Mouse (Mus musculus) limb, embryonic 10.5 days (tissue): Measurements from ENCODE around the gene Fau. TPM values are rescaled to one million over a fixed set of nuclear protein-coding genes. Genes with fewer than 3 reads are reported as not detected.

Experiments
- DNase-seq: peaks from one replicate; pipeline ENCODE4 v3.0.0-alpha.2; 2017; ENCODE audit warnings: low spot score
- H3K27ac ChIP-seq: fragments of 300-500 bp; sonication (generic); 2 replicates; pipeline ENCODE4 v1.5.1; 2016; ENCODE audit warnings: mild to moderate bottlenecking
- H3K27me3 ChIP-seq: fragments of 300-500 bp; sonication (generic); 2 replicates; pipeline ENCODE4 v1.6.1; 2016; ENCODE audit warnings: low read depth, mild to moderate bottlenecking; ENCODE audit not compliant: poor library complexity, severe bottlenecking
- H3K36me3 ChIP-seq: fragments of 300-500 bp; sonication (generic); 2 replicates; pipeline ENCODE4 v1.6.1; 2016; ENCODE audit warnings: mild to moderate bottlenecking, moderate library complexity
- H3K4me1 ChIP-seq: fragments of 300-500 bp; sonication (generic); 2 replicates; pipeline ENCODE4 v1.6.1; 2016
- H3K4me3 ChIP-seq: fragments of 300-500 bp; sonication (generic); 2 replicates; pipeline ENCODE4 v1.5.1; 2016; ENCODE audit warnings: mild to moderate bottlenecking, moderate library complexity
- H3K9me3 ChIP-seq: fragments of 300-500 bp; sonication (generic); replicated peaks from 2 replicates; pipeline ENCODE4 v1.6.1; 2016; ENCODE audit warnings: mild to moderate bottlenecking
- WGBS: fragments of 180-500 bp; shearing (Covaris S2); methylation state at CpG from one replicate; pipeline ENCODE4 v1.1.7; 2016; 5-methylcytosine and 5-hydroxymethylcytosine counted together
- polyA plus RNA-seq: library from polyadenylated mRNA; unstranded; fragments of >200 nt; fragmentation: Nextera tagmentation; extraction: Ambion mirVana; gene quantifications from 2 replicates; pipeline ENCODE4 v1.2.1, GENCODE M21; 2016

Gene Fau
- polyA plus RNA-seq, 1 experiment from 2014 or later: 820 TPM

- H3K4me3 ChIP-seq: peak within 1 kb of the TSS; percentile 69
- H3K27ac ChIP-seq: peak within 1 kb of the TSS; percentile 85
- peaks cover 49% of the 10 kb centered on the region for H3K36me3 ChIP-seq
- peak; percentile 92 for DNase-seq
- WGBS: 10% methylated on average over 33 of the region's 33 CpGs
- no peaks in the 10 kb centered on the region for H3K9me3 ChIP-seq
- H3K4me1 ChIP-seq: peaks cover 32% of the 10 kb centered on the region
- H3K27me3 ChIP-seq: no peaks in the 10 kb centered on the region
Observed at GRCm38 (mm10) chr19:6067724-6068415, 10.2 kb downstream of the Fau start, which contains the start of gene Tm7sf2. Gene Tm7sf2 (minus strand): TSS chr19:6068373.

GRCm38 (mm10) chr19:6068951-6069350, 11.3 kb downstream of the Fau start:
- Histone ChIP-seq H3K9me3 (no peaks in the 10 kb centered on the region), H3K4me1 (peaks cover 28% of the 10 kb centered on the region), H3K27me3 (no peaks in the 10 kb centered on the region), H3K4me3 (peak overlapping the region; percentile 69; the same call in 1 of the 2 replicates), H3K36me3 (peaks cover 51% of the 10 kb centered on the region), H3K27ac (no peak overlapping the region)
- 86% methylated on average over 4 of the region's 4 CpGs for WGBS
- no peak for DNase-seq

GRCm38 (mm10) chr19:6069851-6070250, 12.2 kb downstream of the Fau start:
- Histone ChIP-seq H3K27me3 (no peaks in the 10 kb centered on the region), H3K36me3 (peaks cover 58% of the 10 kb centered on the region), H3K27ac (no peak overlapping the region), H3K4me3 (no peak overlapping the region), H3K9me3 (no peaks in the 10 kb centered on the region), H3K4me1 (peaks cover 28% of the 10 kb centered on the region)
- DNase-seq: no peak
- 88% methylated on average over 10 of the region's 10 CpGs for WGBS

- 88% methylated on average over 31 of the region's 31 CpGs for WGBS
- Histone ChIP-seq H3K27me3 (no peaks in the 10 kb centered on the region), H3K36me3 (peaks cover 63% of the 10 kb centered on the region), H3K4me1 (peaks cover 28% of the 10 kb centered on the region), H3K4me3 (no peak overlapping the region), H3K9me3 (no peaks in the 10 kb centered on the region), H3K27ac (no peak overlapping the region)
- DNase-seq: no peak
Observed at GRCm38 (mm10) chr19:6070571-6071250, 13.1 kb downstream of the Fau start.

GRCm38 (mm10) chr19:6071261-6071660, 13.6 kb downstream of the Fau start:
- Histone ChIP-seq H3K27me3 (no peaks in the 10 kb centered on the region), H3K4me3 (no peak overlapping the region), H3K27ac (no peak overlapping the region), H3K9me3 (no peaks in the 10 kb centered on the region), H3K36me3 (peaks cover 63% of the 10 kb centered on the region), H3K4me1 (peaks cover 28% of the 10 kb centered on the region)
- no peak for DNase-seq
- 92% methylated on average over 19 of the region's 19 CpGs for WGBS

GRCm38 (mm10) chr19:6073889-6074288, 16.2 kb downstream of the Fau start:
- H3K27ac ChIP-seq: no peak overlapping the region
- WGBS: 94% methylated on average over 5 of the region's 5 CpGs
- peaks cover 58% of the 10 kb centered on the region for H3K36me3 ChIP-seq
- peaks cover 13% of the 10 kb centered on the region for H3K4me1 ChIP-seq
- no peak for DNase-seq
- H3K4me3 ChIP-seq: no peak overlapping the region
- H3K9me3 ChIP-seq: no peaks in the 10 kb centered on the region
- H3K27me3 ChIP-seq: no peaks in the 10 kb centered on the region

GRCm38 (mm10) chr19:6076564-6077393, 19.1 kb downstream of the Fau start, which contains the start of gene Vps51:
Gene Vps51 (minus strand): TSS chr19:6077231.
- 1% methylated on average over 33 of the region's 33 CpGs for WGBS
- peaks cover 54% of the 10 kb centered on the region for H3K36me3 ChIP-seq
- no peaks in the 10 kb centered on the region for H3K9me3 ChIP-seq

GRCm38 (mm10) chr19:6079983-6080480, 22.4 kb downstream of the Fau start, which contains the start of gene Tmem262:
Gene Tmem262 (plus strand): TSS chr19:6080033.
- H3K4me3 ChIP-seq: no peak within 1 kb of the TSS
- no peaks in the 10 kb centered on the region for H3K27me3 ChIP-seq
- peaks cover 24% of the 10 kb centered on the region for H3K4me1 ChIP-seq
- no peaks in the 10 kb centered on the region for H3K9me3 ChIP-seq
- no peak within 1 kb of the TSS for H3K27ac ChIP-seq
- WGBS: 95% methylated on average over 12 of the region's 12 CpGs
- DNase-seq: no peak
- peaks cover 45% of the 10 kb centered on the region for H3K36me3 ChIP-seq

More at GRCm38 (mm10) chr19:6076564-6077393, 19.1 kb downstream of the Fau start, which contains the start of gene Vps51:
- peak; percentile 83 for DNase-seq
- peak within 1 kb of the TSS; percentile 78 for H3K4me3 ChIP-seq
- peak within 1 kb of the TSS; percentile 92 for H3K27ac ChIP-seq
- H3K27me3 ChIP-seq: no peaks in the 10 kb centered on the region
- H3K4me1 ChIP-seq: peaks cover 13% of the 10 kb centered on the region

GRCm38 (mm10) chr19:6082156-6082555, 24.5 kb downstream of the Fau start, which contains the start of gene Gm28374:
Gene Gm28374 (minus strand): TSS chr19:6082256.
- H3K9me3 ChIP-seq: no peaks in the 10 kb centered on the region
- WGBS: 88% methylated on average over 9 of the region's 9 CpGs
- H3K27me3 ChIP-seq: no peaks in the 10 kb centered on the region
- H3K27ac ChIP-seq: no peak within 1 kb of the TSS
- H3K4me3 ChIP-seq: no peak within 1 kb of the TSS; the same call in 1 of the 2 replicates
- peaks cover 54% of the 10 kb centered on the region for H3K36me3 ChIP-seq
- DNase-seq: no peak
- peaks cover 24% of the 10 kb centered on the region for H3K4me1 ChIP-seq

- peak; percentile 98 for DNase-seq
- H3K27me3 ChIP-seq: no peaks in the 10 kb centered on the region
- peak within 1 kb of the TSS; percentile 74 for H3K4me3 ChIP-seq
- under 1% methylated on average over 58 of the region's 58 CpGs for WGBS
- H3K9me3 ChIP-seq: no peaks in the 10 kb centered on the region
- peaks cover 76% of the 10 kb centered on the region for H3K36me3 ChIP-seq
- H3K27ac ChIP-seq: peak within 1 kb of the TSS; percentile 84
- peaks cover 18% of the 10 kb centered on the region for H3K4me1 ChIP-seq
Observed at GRCm38 (mm10) chr19:6084478-6085248, 27.0 kb downstream of the Fau start, which contains the start of the genes Zfpl1 and Cdca5. Gene Zfpl1 (minus strand): TSS chr19:6084956. Gene Cdca5 (plus strand): TSS chr19:6084983.

- Histone ChIP-seq H3K27ac (peak overlapping the region; percentile 84), H3K9me3 (no peaks in the 10 kb centered on the region)
- WGBS: 1% methylated on average over 17 of the region's 17 CpGs
Observed at GRCm38 (mm10) chr19:6085417-6085879, 27.8 kb downstream of the Fau start.

More at GRCm38 (mm10) chr19:6085417-6085879, 27.8 kb downstream of the Fau start:
- Histone ChIP-seq H3K4me1 (peaks cover 18% of the 10 kb centered on the region), H3K27me3 (no peaks in the 10 kb centered on the region), H3K36me3 (peaks cover 76% of the 10 kb centered on the region), H3K4me3 (peak overlapping the region; percentile 74)
- peak; percentile 72 for DNase-seq
